Mouse (Mus musculus) cerebellum, adult 11-12 months (tissue): ENCODE data around the gene Olfr1000.
"Not testable (repeated sequence)": the region's sequence is repeated elsewhere in the genome, so short reads cannot be mapped to it uniquely, and the experiment has no call there.

ENCODE experiments used
- DNase-seq: peaks from one replicate; pipeline ENCODE4 v3.0.0; 2022

The Olfr1000 gene

GRCm38 (mm10) chr2:85611803-85612202 is at the start of gene Olfr1000:
Gene Olfr1000, minus strand, starts transcription at chr2:85611903.
- no peak for DNase-seq

DNA sequence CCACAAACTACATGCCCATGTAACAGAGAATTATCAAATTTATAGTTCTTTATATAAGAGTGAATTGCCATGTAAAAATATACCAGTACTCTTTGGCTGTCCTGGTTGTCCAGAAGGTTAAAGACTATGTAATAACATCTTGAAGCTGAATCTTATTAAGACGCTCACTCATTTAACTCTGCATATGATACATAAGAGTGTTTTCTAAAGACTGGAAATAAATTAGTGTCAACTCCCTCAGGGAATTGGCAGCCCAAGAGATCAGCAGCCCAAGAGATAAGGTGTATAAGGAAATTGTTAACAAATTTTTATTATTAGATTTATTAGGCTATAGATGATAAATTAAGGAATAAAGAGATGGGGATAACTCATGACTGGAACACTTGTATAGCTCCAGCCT is 38.9 kb upstream of the Olfr1000 start, which contains the start of gene Olfr1002:
Gene Olfr1002, minus strand, starts transcription at position 101 of the 400 bp plus-strand sequence.
- no peak for DNase-seq

- not testable (repeated sequence) for DNase-seq
These were observed 23.1 kb downstream of the Olfr1000 start, which contains the start of gene Olfr998 for GRCm38 (mm10) chr2:85588648-85589047. Gene Olfr998, plus strand, starts transcription at chr2:85588948.

DNA sequence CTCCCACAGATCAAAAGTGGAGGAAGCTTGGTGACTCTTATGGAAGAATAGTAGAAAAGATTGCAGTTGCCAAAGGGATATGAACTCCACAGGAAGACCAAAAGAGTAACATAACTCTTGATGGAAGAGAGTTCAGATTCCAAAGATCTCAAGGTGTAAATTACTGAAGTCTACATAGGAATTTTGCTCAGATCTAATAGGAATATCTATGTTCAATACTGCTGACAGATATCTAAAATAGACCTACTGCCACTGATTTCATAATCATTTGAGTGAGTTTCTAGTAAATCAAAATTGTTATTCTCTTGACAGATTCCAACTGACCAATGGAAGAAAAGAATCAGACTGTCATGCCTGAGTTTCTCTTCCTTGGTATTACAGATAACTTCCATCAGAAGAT is 32.8 kb downstream of the Olfr1000 start, which contains the start of gene Olfr996:
Gene Olfr996, plus strand, starts transcription at position 301 of the 400 bp plus-strand sequence.
- no peak for DNase-seq

- DNase-seq, result no peak
These were observed 50.5 kb downstream of the Olfr1000 start for GRCm38 (mm10) chr2:85561187-85561586.

- no peak for DNase-seq
These were observed 51.5 kb downstream of the Olfr1000 start for GRCm38 (mm10) chr2:85560226-85560625.
